Mouse (Mus musculus) layer of hippocampus, postnatal 14 days (tissue): ENCODE measurements around the gene Ano4. TPM values are rescaled to one million over a fixed set of nuclear protein-coding genes. Genes with fewer than 3 reads are reported as not detected.
"Not testable (repeated sequence)": the region's sequence is repeated elsewhere in the genome, so short reads cannot be mapped to it uniquely, and the experiment has no call there.

Experiments used
- DNase-seq, 2 experiments: peaks; one replicate each; pipeline ENCODE4 v3.0.0; 2021 to 2022; ENCODE audit warnings: low spot score in 2 of 2, mixed read lengths in 1 of 2
- total RNA-seq, 2 experiments: library from RNA; stranded (reverse); gene quantifications; 2 replicates each; pipeline ENCODE4 v1.2.3; 2021

The Ano4 gene
- total RNA-seq, 2 experiments from 2014 or later, result 20.3 to 26.3 TPM

GRCm38 (mm10) chr10:89155502-89155901 lies 189.1 kb downstream of the Ano4 start:
- no peak for DNase-seq

- peak; percentile 2 to 12 for DNase-seq
These were observed 189.6 kb downstream of the Ano4 start for GRCm38 (mm10) chr10:89154797-89155465.

GRCm38 (mm10) chr10:89149166-89149565 lies 195.4 kb downstream of the Ano4 start:
- no peak for DNase-seq

- DNase-seq, result no peak
These were observed 223.2 kb downstream of the Ano4 start for GRCm38 (mm10) chr10:89121391-89121790.

DNA sequence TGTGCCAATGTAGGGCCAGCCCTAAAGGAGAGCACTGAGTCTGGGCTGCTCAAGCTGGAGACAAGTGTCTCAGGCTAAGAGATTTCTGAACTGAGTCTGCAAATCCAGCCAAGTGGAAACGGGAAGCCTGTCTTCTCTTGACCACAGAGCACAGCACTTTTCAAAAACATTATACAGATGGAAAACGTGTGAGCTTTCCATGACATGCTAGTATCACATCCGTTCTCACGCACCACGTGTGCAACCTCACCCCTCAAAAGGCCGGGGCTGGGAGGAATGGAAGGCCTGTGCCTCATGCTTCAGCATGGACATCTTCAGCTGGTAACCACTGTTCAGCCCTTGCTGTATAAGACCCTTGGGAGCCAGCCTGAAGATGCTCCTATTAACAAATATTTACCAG lies 230.2 kb downstream of the Ano4 start:
- no peak for DNase-seq

DNA sequence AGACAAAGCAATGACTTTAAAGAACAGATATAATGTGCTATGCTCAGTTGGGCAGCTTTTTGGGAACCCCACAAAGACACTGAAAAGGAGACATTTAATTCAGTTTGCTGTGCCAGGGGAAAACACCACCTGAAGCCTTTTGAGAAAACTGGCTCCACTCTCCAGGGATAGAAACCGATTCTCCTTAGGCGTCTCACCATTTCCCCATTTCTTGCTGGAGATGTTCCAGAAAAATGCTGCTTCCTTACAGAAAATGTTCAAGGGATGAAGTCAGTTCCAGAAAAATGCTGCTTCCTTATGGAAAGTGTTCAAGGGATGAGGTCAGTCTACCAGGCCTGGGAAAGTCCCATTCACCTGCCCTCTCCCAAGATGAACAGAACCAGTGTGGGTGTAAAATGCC lies 233.1 kb downstream of the Ano4 start:
- no peak for DNase-seq

GRCm38 (mm10) chr10:89110917-89111316 lies 233.6 kb downstream of the Ano4 start:
- DNase-seq, result no peak

DNA sequence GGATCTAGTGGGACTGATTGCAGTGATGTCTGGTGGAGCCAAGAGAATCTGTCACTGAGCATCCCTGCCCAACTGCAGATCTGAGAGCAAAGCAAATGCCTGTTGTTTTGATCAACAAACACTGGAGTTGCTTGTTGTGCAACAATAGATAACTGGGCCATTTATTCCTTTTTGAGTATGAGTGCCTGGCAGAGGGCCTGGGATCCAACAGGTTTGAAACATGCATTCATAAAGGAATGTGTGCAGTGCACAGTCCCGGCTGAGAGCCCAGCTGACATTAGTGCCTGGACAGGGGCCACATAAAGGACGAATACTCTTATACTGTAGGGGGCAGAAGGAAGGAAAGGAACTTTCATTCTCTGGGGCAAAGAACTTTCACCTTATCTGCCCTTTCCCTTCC lies 241.0 kb downstream of the Ano4 start:
- DNase-seq, result peak in 1 of 2 experiments; percentile 12

DNA sequence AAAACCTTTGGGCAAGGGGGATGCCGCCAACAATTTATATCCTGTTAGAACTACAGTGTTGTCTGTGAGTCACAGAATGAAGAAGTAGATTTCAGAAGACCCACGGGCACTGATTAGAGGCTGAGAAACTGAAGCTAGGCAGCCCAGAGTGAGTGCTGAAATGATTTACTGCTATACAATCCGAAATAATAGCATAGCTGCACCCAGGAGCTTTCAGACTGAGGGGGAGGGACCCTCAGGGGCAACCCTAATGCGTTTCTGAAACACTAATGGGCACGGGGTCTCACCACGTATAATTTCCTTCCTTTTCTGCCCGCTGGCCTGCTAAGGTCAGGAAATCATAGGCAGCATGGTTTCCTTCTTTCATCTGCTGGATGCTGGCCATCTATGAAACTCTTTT lies 242.5 kb downstream of the Ano4 start:
- no peak for DNase-seq

DNA sequence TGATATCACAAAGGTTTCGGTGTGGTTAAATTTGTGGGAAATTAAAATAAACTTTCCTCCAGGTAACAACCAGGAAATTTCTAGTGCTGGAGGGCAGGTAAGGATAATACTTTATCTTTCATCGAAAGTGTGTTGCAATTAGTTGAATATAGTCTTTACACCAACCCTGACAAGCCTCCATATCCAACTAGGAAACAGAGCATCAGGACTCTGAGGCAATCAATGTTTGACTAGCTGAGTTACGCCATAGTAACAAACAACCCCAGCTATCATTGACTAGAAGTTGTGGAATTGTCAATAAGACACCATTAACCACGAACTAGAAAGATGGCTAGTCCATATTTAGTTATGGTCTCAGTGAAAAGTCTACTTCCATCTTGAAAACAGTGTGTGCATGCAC lies 246.4 kb downstream of the Ano4 start:
- DNase-seq, result no peak

- no peak for DNase-seq
These were observed 252.1 kb downstream of the Ano4 start for GRCm38 (mm10) chr10:89092350-89093040.

- DNase-seq, result no peak
These were observed 267.1 kb downstream of the Ano4 start for GRCm38 (mm10) chr10:89077447-89077846.

DNA sequence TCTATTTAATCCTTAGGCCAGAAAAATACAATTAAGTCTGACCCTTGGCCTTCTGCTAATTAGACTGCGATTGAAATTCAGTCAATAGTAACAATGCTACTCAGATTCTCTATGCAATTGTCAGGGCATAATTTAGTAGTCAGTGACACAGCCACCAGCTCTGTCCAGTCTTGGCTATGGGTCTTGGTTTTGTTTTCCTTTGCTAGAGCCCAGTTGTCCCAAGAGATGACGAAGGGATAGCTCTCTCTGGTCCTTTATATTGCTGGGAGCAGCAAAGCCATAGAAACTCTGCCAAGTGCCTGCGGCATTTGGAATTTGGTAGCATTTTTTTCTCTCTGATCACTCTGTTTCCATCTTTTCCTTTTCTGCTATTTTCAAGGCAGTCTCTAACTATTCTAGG lies 288.7 kb downstream of the Ano4 start:
- DNase-seq, result no peak

DNA sequence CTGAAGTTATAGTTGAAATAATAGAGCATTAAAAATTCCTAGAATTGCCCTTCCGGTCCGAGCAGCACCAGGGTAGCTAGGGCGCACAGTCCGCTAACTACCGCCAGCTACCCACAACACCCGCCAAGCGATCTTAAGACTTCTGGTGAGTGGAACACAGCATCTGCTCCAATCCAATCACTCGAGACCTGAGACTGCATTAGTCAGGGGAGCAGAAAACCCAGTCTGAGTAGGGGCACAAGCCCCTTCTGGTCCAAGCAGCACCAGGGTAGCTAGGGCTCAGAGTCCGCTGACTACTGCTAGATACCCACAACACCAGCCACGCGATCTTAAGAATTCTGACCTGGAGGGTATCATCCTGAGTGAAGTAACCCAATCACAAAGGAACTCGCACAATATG lies 299.6 kb downstream of the Ano4 start:
- not testable (repeated sequence) for DNase-seq

DNA sequence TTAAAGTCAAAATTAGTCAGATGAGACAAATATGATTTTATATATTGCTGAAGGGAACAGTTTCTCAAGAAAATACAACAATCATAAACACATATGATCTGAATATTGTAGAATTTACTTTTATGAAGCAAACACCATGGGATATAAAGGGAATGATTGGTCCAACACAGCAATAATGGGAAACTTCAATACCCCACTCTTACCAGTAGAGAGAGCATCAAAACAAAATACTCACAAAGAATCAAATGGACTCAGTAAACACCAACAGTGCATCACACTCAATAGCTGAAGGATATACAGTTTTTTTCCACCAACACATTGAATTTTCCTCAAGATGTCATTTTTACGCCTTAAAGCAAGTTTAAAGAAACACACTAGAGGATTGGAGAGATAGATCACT lies 300.4 kb downstream of the Ano4 start:
- DNase-seq, result no peak

DNA sequence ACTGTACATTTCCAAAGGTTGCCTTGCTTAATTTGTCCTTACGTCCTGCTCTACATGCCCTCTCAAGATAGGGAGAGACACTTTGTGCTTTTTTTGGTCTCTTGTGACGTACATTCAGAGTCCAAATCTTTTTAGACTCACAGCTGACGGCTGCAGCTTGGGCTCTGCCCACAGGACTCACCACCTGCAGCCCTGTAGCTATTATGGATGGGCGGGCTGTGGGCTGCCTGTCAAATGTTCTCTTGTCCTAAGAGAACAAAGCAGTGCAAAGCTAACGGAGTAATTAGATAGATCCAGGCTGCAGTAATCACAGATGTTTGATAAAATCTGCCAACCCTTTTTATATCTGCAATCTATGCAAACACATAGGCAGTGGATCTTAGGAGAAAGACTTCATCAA lies 325.6 kb downstream of the Ano4 start:
- DNase-seq, result peak; percentile 1 to 12

GRCm38 (mm10) chr10:89008303-89008702 lies 336.3 kb downstream of the Ano4 start:
- no peak for DNase-seq

DNA sequence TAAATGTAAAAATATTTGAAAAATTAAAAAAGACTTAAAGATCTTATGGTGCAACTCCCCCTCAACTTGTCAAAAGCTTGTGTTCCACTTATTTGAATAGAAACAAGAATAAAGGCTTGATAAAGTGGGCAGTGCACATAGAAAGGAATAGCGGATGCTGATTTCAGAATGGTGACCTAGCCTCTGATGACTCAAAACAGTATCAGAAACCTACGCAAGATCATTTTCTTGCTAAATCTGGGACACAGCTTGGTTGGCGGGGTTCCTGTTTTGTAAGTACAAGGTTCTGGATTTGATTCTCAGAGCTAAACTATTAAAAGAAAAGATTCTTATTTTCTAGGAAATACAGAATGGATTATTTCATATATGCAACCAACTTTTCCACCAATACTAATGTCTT lies 340.0 kb downstream of the Ano4 start:
- DNase-seq, result no peak

- DNase-seq, result no peak
These were observed 357.6 kb downstream of the Ano4 start for GRCm38 (mm10) chr10:88986925-88987324.

DNA sequence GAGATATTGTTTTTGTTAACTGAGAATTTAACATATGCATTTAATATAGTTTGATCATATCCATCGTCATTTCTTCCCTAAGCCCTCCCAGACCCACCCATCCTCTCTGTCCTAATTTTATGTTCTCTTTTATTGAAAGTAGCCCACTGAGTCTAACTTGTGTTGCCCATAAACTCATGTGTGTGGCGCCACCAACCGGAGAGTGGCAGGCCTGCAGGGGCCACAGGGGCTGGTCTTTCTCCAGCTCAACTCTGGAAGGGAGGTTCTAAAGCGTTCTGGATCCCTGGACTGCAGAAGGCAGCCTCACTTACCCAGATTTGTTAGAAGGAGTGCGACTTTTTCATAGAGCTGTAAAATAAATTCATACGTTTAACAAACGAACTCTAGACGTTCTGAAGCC lies 361.1 kb downstream of the Ano4 start:
- DNase-seq, result peak; percentile 21 to 29

GRCm38 (mm10) chr10:88979451-88979850 lies 365.1 kb downstream of the Ano4 start:
- DNase-seq, result no peak

DNA sequence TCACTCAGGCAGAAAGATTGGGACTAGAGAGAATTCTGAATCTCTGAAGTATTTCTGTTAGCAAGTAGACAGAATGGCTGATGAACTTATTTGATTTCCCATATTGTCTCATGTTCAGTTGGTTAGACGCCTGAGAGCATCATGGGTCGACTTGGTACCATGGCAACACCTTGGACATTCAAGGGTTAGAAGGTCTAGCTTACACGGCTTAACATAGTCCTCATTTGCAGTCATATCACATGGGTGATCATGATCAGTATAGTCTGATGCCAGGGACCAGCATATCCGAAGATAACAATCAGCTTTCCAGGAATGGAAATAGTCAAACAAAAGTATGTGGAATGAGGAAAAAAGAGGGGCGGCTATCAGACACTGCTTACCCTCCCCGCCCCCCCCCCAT lies 365.6 kb downstream of the Ano4 start:
- DNase-seq, result no peak
